Mouse (Mus musculus): ENCODE data around the gene Galnt14.

Galnt14 gene

GRCm38 (mm10) chr17:73668996-73669395 is 41.3 kb downstream of the Galnt14 start:
- DNase-seq (ENCODE audit: low read depth, low spot score), result no peak

DNA sequence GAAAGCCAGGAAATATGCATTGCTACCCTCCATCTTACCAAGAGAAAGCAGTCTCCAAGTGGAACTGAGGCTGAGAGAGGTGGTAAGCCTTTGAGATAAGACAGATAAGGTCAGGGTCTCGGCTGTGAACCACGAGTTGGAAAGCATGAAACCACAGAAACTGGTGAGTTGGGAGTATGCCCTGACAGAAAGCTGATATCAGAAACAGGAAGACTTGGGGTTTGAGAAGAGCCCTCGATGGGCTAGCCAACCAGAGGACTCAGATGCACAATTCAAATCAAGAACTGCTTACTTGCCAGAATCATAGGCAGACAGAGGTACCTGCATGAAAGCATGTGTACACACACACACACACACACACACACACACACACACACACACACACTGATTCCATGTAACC is 47.0 kb downstream of the Galnt14 start:
- DNase-seq (ENCODE audit: low read depth, low spot score), result no peak

DNA sequence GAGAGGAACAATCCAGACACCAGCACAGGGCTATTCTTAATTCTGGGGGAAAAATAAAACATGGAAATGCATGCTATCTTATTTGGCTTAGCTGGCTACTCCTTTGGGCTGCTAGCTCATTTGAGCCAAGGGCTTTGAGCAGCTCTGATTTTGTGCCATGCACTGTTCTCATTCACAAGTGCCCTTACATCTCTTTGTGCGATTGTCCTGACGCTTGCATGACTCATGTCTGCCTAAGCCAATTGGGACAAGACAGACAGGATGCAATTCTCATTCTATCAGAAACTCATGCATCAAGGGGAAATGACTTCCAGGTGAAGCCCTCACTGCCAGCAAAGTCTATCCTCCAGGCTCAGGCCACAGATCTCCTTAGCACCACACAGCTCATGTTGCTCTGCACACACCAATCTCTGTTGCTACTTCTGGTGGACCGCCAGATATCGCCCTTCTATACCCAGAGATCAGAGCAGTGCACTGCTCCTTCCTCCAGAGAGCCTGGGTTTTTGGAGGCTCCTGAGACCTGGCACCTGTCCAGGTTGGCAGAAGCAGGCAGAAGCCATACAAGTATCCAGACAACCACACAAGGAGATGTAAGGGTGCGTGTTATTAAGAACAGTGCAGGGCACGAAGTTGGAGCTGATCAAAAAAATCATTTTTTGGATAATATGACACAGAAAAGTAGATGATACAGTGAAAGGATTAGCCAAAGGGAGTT is 51.4 kb downstream of the Galnt14 start:
- DNase-seq (ENCODE audit: low read depth, low spot score), result no peak

- DNase-seq (ENCODE audit: low read depth, low spot score), result no peak
These were observed 53.9 kb downstream of the Galnt14 start for GRCm38 (mm10) chr17:73656373-73656772.

GRCm38 (mm10) chr17:73654261-73654660 is 56.0 kb downstream of the Galnt14 start:
- no peak for DNase-seq (ENCODE audit: low read depth, low spot score)

DNA sequence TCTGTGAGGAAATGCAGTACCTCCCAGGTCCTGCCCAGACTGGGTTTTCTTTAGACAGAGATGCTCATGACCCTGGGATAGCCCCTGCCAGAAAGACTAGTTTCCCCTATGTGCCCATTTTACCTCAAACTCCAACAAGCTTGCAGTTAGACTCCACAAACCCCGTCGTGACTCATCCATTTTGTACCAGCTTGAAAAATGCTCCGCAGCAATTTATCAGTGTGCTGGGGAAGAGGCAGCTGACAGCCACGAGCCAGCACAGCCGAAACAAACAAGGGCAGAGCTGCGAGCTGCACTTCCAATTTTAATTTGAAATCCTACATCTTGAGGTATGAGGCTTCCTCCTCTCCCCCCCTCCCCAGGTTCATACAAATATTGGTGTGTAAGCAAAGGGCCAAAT is 60.9 kb downstream of the Galnt14 start:
- no peak for DNase-seq (ENCODE audit: low read depth, low spot score)

DNA sequence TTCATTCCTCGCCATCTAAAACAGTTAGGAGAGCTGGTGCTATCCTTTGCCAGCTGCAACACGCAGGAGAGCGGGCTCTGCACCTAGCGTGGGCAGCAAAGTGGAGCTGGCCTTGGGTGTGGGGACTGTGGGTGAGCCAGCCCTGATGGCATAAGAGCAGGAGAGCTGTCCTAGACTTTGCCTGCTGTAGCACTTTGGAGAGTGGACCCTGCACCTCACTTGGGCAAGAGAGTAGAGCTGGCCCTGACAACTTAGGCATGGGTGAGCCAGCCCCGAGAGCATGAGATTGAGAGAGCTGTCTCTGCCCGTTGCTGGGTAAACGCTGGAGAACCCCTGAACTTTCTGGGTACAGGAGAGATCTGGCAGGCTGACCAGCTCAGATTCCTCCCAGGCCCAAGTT is 68.6 kb downstream of the Galnt14 start:
- no peak for DNase-seq (ENCODE audit: low read depth, low spot score)

DNA sequence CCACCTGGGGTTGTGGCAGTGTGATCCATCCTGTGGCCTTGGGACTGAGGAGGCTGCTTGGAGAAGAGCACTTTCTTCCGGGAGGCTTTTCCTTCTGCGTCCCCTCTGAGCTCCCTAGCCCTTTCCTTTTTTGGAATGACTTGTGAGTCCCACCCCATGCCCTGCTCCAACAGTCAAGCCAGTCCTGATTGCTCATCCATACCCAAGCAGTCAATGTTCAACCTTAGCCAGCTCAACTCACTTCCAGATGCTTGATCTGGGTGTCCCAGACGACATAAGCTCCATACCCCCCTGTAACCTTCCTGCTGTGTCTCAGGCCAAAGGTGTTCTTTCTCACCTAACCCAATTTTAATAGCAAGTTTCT is 70.2 kb downstream of the Galnt14 start:
- DNase-seq (ENCODE audit: low read depth, low spot score), result no peak

DNA sequence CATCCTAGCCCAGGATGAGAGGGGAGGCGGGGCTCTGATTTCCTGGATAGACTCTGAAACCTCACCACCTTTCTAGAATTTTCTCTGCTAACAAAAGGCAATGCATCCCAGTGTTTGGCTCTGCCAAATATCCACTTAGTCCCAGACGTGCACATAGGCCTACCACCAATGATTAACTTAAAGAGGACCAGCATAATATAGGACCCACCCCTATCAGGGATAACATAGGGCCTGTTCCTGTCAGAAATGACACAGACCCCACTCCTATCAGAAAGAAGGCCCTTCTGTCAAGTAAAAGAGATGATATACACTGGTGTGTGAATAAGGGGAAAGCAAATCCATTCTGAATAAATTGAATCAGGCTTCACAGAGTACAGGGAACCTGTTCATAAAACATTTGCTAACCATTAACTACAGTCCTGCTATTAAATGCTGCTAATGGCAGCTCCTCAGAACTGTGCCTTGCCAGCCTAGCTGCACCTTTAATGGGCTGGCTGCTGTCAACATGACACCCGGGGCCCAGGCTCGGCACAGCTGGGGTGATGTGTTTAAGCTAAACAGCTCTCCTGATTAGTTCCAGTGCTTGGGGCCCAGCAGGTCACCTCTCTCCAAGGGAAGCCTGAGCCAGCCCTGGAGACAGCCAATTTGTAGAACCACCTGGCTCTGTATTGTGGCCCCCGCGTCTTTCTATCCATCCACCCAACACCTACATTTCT is 70.7 kb downstream of the Galnt14 start:
- no peak for DNase-seq (ENCODE audit: low read depth, low spot score)

DNA sequence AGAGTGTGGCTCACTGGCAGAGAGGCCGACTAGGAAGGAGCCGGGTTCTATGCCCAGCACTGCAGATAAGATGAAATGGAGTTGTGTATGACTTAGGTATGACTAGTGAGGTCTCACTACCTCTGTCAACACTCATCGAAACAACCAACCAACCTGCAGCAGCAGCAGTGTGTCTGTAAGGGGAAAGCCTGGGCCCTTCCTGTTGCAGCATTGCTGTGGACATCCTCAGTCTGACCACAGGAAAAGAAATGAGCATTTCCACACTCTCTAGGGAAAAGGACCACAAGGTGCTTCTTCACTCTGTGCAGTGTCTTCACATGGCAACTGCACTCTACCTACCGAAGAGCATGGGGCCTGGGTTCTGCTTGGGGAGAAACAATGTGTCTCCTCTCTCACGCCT is 73.3 kb downstream of the Galnt14 start:
- DNase-seq (ENCODE audit: low read depth, low spot score), result no peak

GRCm38 (mm10) chr17:73634896-73635295 is 75.4 kb downstream of the Galnt14 start:
- DNase-seq (ENCODE audit: low read depth, low spot score), result no peak

GRCm38 (mm10) chr17:73633991-73634710 is 76.1 kb downstream of the Galnt14 start:
- DNase-seq (ENCODE audit: low read depth, low spot score), result no peak

DNA sequence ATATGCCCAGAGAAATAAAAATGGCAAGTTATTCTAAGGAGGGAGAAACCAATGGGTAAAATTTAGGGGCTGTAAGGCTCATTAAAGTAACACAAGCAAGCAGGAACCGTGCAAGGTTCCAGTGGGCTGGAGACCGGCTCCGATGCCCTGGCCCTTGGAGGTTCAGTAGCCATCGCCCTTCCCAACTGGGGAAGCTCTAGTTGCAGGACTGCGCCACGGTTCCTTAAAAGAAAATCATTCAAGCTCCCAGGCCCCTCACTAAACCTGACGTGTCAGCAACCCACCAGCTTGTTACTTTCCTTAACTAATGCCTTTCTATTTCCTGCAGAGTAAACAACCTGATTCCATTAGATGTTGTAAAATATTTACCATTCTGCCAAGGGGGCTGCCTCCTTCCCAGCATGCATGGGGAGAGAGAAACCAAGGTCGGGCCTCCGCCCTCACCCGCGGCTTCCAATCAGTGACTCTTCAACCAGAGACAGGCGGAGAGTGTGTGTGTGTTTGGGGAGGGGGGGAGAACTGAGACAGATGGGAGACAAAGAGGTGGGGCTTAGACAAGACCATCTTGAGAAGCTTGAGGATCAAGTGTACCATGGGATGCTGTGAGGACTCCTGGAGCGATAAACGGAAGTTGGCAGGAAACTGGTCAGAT is 81.9 kb downstream of the Galnt14 start:
- DNase-seq (ENCODE audit: low read depth, low spot score), result no peak

GRCm38 (mm10) chr17:73626912-73627311 is 83.3 kb downstream of the Galnt14 start:
- no peak for DNase-seq (ENCODE audit: low read depth, low spot score)

GRCm38 (mm10) chr17:73620049-73620448 is 90.2 kb downstream of the Galnt14 start:
- no peak for DNase-seq (ENCODE audit: low read depth, low spot score)

DNA sequence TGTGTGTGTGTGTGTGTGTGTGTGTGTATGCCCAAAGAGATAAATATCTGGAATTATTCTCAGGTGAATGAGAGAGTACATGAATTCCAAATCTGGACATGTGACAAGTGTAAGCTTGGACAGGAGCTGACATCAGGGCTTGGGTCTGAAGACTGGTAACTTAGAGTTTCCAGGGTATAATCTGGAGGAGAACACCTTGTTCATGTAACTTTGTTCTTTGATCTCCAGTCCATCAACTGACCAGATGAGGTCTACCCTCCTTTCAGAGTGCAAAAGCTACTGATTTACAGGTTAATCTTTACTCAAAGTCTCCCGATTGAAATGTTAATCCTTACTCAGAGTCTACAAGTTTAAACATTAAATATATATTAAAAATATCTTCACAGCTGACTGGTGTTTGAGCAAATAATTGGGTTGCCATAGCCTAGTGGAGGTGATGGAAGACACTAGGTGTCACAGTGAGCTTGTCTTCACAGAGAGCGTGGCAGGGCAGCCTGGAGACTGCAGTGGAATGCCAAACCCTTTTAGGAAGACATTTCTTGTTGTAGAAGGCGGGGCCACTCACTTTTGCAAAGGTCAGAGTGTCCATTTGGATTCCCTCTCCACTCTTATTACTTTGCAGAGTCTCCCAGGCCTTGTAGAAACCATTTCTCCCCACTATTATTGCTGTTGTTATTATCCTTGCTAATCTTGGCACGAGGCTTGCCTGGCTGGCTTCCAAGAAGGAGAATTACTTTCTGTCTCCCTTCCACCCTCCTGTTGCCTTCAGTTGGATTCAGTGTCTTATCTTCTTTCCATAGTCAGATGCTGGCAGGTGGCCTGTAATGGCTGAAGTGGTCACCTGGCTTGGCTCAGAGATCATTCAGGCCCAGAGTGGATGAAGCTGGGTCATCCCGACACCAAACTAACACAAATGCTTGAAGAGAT is 107.4 kb downstream of the Galnt14 start:
- no peak for DNase-seq (ENCODE audit: low read depth, low spot score)

DNA sequence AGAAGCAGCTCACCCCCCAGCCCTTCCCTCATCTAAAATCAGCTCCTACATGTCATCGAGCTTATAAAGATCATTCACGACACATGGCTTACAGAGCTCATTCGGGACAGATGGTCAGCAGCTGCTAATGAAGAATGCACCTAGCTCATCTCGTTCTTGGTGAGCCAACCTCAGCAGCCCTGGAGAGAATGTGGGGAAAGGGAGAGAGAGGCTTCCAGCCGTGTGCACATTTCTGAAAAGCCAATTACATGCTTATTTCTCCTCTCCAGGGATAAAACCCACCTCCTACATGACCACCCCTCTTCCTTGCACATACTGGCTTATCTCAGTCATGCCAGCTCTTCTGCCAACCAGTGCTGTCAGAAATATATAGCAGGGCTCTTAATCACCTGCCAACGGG is 110.3 kb downstream of the Galnt14 start:
- no peak for DNase-seq (ENCODE audit: low read depth, low spot score)

DNA sequence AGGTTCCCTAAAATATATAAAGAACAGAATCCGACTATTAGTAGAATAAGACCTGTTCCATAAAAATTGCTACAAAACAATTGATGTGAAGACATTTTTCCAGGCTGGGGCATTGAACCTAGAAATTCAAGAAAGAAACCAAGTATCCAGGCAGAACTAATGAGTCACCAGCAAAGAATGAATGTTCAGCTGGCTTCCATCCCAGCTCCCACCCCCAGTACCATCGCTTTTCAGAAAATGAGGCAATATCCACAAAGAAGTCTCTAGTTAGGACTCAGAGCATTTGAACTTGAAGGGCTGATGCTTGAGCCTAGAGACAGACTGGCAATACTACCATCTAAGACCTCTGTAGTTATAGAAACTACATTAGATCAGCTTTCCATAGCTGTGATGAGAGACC is 118.2 kb downstream of the Galnt14 start:
- no peak for DNase-seq (ENCODE audit: low read depth, low spot score)

DNA sequence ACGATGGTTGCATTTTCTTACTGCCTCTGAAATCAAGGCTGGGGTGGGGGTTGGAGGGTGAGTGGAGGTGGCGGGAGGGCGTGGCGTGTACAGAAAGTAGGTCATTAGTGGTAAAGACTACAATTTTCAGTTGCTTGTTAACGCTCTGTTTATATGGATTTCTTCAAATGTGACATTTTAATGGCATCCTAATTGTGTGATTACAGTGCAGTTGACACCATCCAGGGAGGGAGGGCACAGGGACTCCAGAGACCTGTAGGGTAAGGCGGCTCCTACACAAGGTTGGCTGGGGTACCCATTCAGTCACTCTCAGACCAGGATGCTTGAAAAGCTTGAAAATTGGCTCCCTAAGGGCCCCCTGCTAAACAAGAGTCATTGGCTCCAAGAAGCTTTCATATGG is 122.7 kb downstream of the Galnt14 start:
- DNase-seq (ENCODE audit: low read depth, low spot score), result no peak

DNA sequence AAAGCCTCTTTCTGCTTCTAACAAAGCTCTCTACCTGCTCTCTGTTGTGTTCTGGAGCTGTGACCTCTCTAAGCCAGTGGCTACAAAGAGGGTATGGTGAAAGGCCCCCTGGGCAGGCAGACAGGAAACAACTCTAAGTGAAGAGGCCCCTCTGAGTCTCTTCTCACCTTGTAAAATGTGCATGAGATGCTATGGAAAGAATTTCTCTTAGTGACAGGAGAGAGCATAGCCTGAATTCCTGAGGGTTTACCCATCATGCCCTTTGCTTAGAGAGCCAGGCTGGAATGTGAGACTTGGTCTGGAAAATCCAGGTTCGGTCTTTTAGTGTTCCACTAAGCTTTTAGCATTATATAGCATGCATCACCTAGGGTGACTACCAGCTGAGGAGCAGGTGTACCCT is 136.1 kb downstream of the Galnt14 start:
- DNase-seq (ENCODE audit: low read depth, low spot score), result no peak

DNA sequence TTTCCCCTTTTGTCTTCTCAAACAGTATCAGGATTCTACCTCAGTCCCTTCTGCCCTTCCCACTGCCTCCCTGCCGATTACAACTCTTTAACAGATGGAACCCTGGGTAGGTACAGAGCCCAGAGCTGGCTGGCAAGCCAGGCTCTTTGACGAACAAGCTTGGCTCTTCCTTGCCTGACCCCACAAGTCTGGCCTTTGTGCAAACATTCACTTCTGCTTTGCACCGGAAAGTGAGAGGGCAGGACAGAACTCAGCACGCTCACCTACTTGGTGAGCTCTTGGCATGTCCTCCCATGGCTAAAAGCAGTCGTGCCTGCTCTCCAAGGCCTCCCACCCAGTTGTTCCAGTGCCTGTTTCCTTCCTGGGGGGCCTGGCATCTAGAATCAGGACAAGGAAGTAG is 137.4 kb downstream of the Galnt14 start:
- DNase-seq (ENCODE audit: low read depth, low spot score), result no peak
